Mouse (Mus musculus) testis, adult 2 months (tissue): Measurements from ENCODE around the gene Phf2. TPM values are rescaled to one million over a fixed set of nuclear protein-coding genes. Genes with fewer than 3 reads are reported as not detected.

Experiments
- H3K27ac ChIP-seq: fragments of 200-500 bp; 2 replicates; pipeline ENCODE4 v1.5.1; 2012; ENCODE audit warnings: low read depth, low read length; ENCODE audit not compliant: control insufficient read depth, insufficient read depth
- H3K27me3 ChIP-seq: fragments of 200-500 bp; 2 replicates; pipeline ENCODE4 v1.6.1; 2012; ENCODE audit warnings: mild to moderate bottlenecking, low read length, moderate library complexity; ENCODE audit not compliant: control insufficient read depth, insufficient read depth
- H3K36me3 ChIP-seq: fragments of 200-500 bp; 2 replicates; pipeline ENCODE4 v1.6.1; 2012; ENCODE audit warnings: mild to moderate bottlenecking, low read length; ENCODE audit not compliant: control insufficient read depth, insufficient read depth
- H3K4me1 ChIP-seq: fragments of 200-500 bp; 2 replicates; pipeline ENCODE4 v1.6.1; 2012; ENCODE audit warnings: low read length; ENCODE audit not compliant: control insufficient read depth, insufficient read depth
- H3K4me3 ChIP-seq: fragments of 200-500 bp; 2 replicates; pipeline ENCODE4 v1.5.1; 2012; ENCODE audit warnings: low read depth, mild to moderate bottlenecking, low read length, moderate library complexity, mixed read lengths; ENCODE audit not compliant: control insufficient read depth
- CTCF ChIP-seq: fragments of 200-500 bp; IDR thresholded peaks from 2 replicates; pipeline ENCODE4 v1.5.1; 2012; ENCODE audit warnings: low read depth, mild to moderate bottlenecking, inconsistent platforms, low read length, moderate library complexity; ENCODE audit not compliant: control insufficient read depth, insufficient read depth, insufficient replicate concordance
- POLR2A ChIP-seq: fragments of 200-500 bp; IDR thresholded peaks from 2 replicates; pipeline ENCODE4 v1.6.1; 2012; ENCODE audit warnings: low read depth, mild to moderate bottlenecking, inconsistent platforms, low read length, moderate library complexity; ENCODE audit not compliant: control insufficient read depth
- polyA plus RNA-seq: library from polyadenylated mRNA; depleted of rRNA; stranded (reverse); fragments of >200 nt; gene quantifications from 2 replicates; pipeline ENCODE4 v1.2.3, GENCODE M21; 2012

Phf2 gene
- polyA plus RNA-seq, 1 experiment: 21.0 TPM

- Histone ChIP-seq H3K4me1 (peaks cover 4% of the 10 kb centered on the region), H3K27ac (no peak overlapping the region), H3K36me3 (no peaks in the 10 kb centered on the region; the same call in 1 of the 2 replicates), H3K27me3 (no peaks in the 10 kb centered on the region), H3K4me3 (peak overlapping the region; percentile 39)
- TF ChIP-seq POLR2A (no peak), CTCF (peak; percentile 98)
Observed at GRCm38 (mm10) chr13:48807481-48808031, 63.4 kb downstream of the Phf2 start.

GRCm38 (mm10) chr13:48802181-48802580, 68.7 kb downstream of the Phf2 start:
- H3K4me3 ChIP-seq: peak overlapping the region; percentile 25; the same call in 1 of the 2 replicates
- H3K27ac ChIP-seq: no peak overlapping the region
- H3K4me1 ChIP-seq: peaks cover 6% of the 10 kb centered on the region
- H3K27me3 ChIP-seq: no peaks in the 10 kb centered on the region
- H3K36me3 ChIP-seq: no peaks in the 10 kb centered on the region; the same call in 1 of the 2 replicates
- no peak for TF ChIP-seq POLR2A

GRCm38 (mm10) chr13:48800850-48801546, 69.9 kb downstream of the Phf2 start:
- Histone ChIP-seq H3K4me3 (no peak overlapping the region), H3K36me3 (no peaks in the 10 kb centered on the region; the same call in 1 of the 2 replicates), H3K27ac (no peak overlapping the region), H3K27me3 (no peaks in the 10 kb centered on the region), H3K4me1 (peaks cover 6% of the 10 kb centered on the region)
- no peak for TF ChIP-seq POLR2A
- TF ChIP-seq CTCF: peak; percentile 88

- TF ChIP-seq CTCF: no peak
- no peak for TF ChIP-seq POLR2A
- no peak overlapping the region for H3K4me3 ChIP-seq
- H3K4me1 ChIP-seq: peaks cover 6% of the 10 kb centered on the region
- no peak overlapping the region for H3K27ac ChIP-seq
- no peaks in the 10 kb centered on the region for H3K36me3 ChIP-seq
- no peaks in the 10 kb centered on the region for H3K27me3 ChIP-seq
Observed at GRCm38 (mm10) chr13:48798256-48798771, 72.6 kb downstream of the Phf2 start.

GRCm38 (mm10) chr13:48796906-48797305, 74.0 kb downstream of the Phf2 start:
- no peak overlapping the region for H3K4me3 ChIP-seq
- no peak overlapping the region for H3K27ac ChIP-seq
- no peaks in the 10 kb centered on the region for H3K27me3 ChIP-seq
- H3K36me3 ChIP-seq: no peaks in the 10 kb centered on the region
- TF ChIP-seq CTCF: no peak
- no peak for TF ChIP-seq POLR2A
- H3K4me1 ChIP-seq: no peaks in the 10 kb centered on the region; the same call in 1 of the 2 replicates

GRCm38 (mm10) chr13:48795711-48796110, 75.2 kb downstream of the Phf2 start:
- Histone ChIP-seq H3K36me3 (no peaks in the 10 kb centered on the region), H3K27ac (no peak overlapping the region), H3K4me1 (no peaks in the 10 kb centered on the region), H3K4me3 (no peak overlapping the region), H3K27me3 (no peaks in the 10 kb centered on the region)
- TF ChIP-seq CTCF (no peak), POLR2A (no peak)

- H3K27me3 ChIP-seq: no peaks in the 10 kb centered on the region
- TF ChIP-seq POLR2A: no peak
- no peak for TF ChIP-seq CTCF
- no peaks in the 10 kb centered on the region for H3K36me3 ChIP-seq
- no peak overlapping the region for H3K27ac ChIP-seq
- no peak overlapping the region for H3K4me3 ChIP-seq
- H3K4me1 ChIP-seq: no peaks in the 10 kb centered on the region; the same call in 1 of the 2 replicates
Observed at GRCm38 (mm10) chr13:48784594-48785298, 86.2 kb downstream of the Phf2 start.
